In the genomic region with DNA sequence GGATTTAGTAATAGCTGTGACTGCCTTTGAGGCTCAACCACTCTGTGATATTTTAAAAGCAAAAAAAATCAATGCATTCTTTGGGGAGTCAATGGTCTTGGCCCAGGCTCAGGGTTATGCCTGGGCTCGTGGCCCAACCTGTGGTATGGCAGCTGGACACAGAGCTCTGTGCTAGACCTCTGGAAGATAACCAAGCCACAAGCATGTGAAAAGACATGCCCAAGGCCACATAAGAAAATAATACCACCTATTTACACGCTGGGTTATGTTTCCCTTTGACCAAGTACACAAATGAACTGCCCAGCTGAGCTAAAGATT, we compare ENCODE assay signal across 21 mouse cellular contexts.
DNase-seq lines count a peak whose midpoint lies in the region; ATAC-seq and TF ChIP-seq lines count a peak whose summit lies in the region.
"Had no signal": no experiment of that assay in that cellular context is flagged by ENCODE, and none has a peak within 500 bp of the region (broad histone marks: within the 10 kb centered on the region; RNA-seq: fewer than 3 reads in every experiment).

No protein-coding gene starts in this region.

- no peak for DNase-seq in kidney, adult 2 months
- peak; percentile 26 for DNase-seq in ovary, adult 18-20 months (ENCODE audit: low spot score)
- no peak for DNase-seq in ovary, postnatal 10 days (ENCODE audit: low spot score)
- DNase-seq in fibroblast of lung, adult 2 months (ENCODE audit: low read depth) = peak; percentile 98
- DNase-seq in retina, postnatal 1 day = no peak
- no peak for DNase-seq in left cerebral cortex, postnatal 14 days (ENCODE audit: low spot score in 2 of 2)
- DNase-seq: cerebellum, adult 11 months; cerebellum, postnatal 14 days; heart, postnatal 4 days; kidney, postnatal 4 days had no signal

- no peak for TF ChIP-seq CTCF in kidney, adult 2 months (conservative IDR thresholded peaks at IDR 0.05; ENCODE audit: insufficient read depth, insufficient read length, low read depth, low read length)

- H3K27ac ChIP-seq in kidney, embryonic 15.5 days = peak overlapping the region; percentile 34; the same call in 1 of the 2 replicates
- H3K27ac ChIP-seq in kidney, adult 2 months (ENCODE audit: insufficient read depth, low read depth, low read length) = no peak overlapping the region
- H3K27ac ChIP-seq: forebrain, embryonic 15.5 days; liver, embryonic 14.5 days; midbrain, embryonic 12.5 days; neural tube, embryonic 15.5 days; stomach, embryonic 15.5 days had no signal

- no peak for TF ChIP-seq POLR2A in kidney, adult 2 months (IDR thresholded peaks at IDR 0.05; ENCODE audit: low read depth, low read length)

- H3K4me3 ChIP-seq in kidney, embryonic 15.5 days (replicated peaks) = no peak overlapping the region
- no peak overlapping the region for H3K4me3 ChIP-seq in kidney, adult 2 months (ENCODE audit: insufficient read depth, low read depth, low read length)
- H3K4me3 ChIP-seq: erythroblast, embryonic 14.5 days; forebrain, embryonic 15.5 days; midbrain, embryonic 12.5 days; myocyte; neural tube, embryonic 15.5 days; stomach, embryonic 15.5 days had no signal

- no peak for ATAC-seq in kidney, embryonic 15.5 days (replicated peaks; ENCODE audit: low FRiP score)
- ATAC-seq: forebrain, embryonic 15.5 days; hindbrain, embryonic 16.5 days; intestine, postnatal 0 days had no signal

- WGBS in kidney, embryonic 15.5 days = 87% methylated on average over 2 of the region's 2 CpGs
- 83% methylated on average over 2 of the region's 2 CpGs for WGBS in kidney, adult 2 months

- H3K9ac ChIP-seq in kidney, embryonic 15.5 days = no peak overlapping the region
- H3K9ac ChIP-seq: forebrain, embryonic 15.5 days; liver, embryonic 14.5 days; midbrain, embryonic 12.5 days; neural tube, embryonic 15.5 days; stomach, embryonic 15.5 days had no signal

- no peaks in the 10 kb centered on the region for H3K36me3 ChIP-seq in kidney, embryonic 15.5 days
- no peaks in the 10 kb centered on the region for H3K36me3 ChIP-seq in kidney, adult 2 months (ENCODE audit: control insufficient read depth, insufficient read depth, low read length)
- H3K36me3 ChIP-seq: forebrain, embryonic 15.5 days; midbrain, embryonic 12.5 days; neural tube, embryonic 15.5 days; stomach, embryonic 15.5 days had no signal

- H3K9me3 ChIP-seq in kidney, embryonic 15.5 days (replicated peaks) = no peaks in the 10 kb centered on the region
- H3K9me3 ChIP-seq: forebrain, embryonic 15.5 days; midbrain, embryonic 12.5 days; neural tube, embryonic 15.5 days; stomach, embryonic 15.5 days had no signal

- no peaks in the 10 kb centered on the region for H3K27me3 ChIP-seq in kidney, embryonic 15.5 days
- no peaks in the 10 kb centered on the region for H3K27me3 ChIP-seq in kidney, adult 2 months (replicated peaks; ENCODE audit: control insufficient read depth, insufficient read depth, low read length)
- H3K27me3 ChIP-seq: forebrain, embryonic 15.5 days; midbrain, embryonic 12.5 days; neural tube, embryonic 15.5 days; stomach, embryonic 15.5 days had no signal

- intact Hi-C loops in left cerebral cortex, postnatal 14 days (cut with DNase I) = no loop called here

- H3K4me1 ChIP-seq in kidney, embryonic 15.5 days = peaks cover 11% of the 10 kb centered on the region; the same call in 1 of the 2 replicates
- H3K4me1 ChIP-seq in kidney, adult 2 months (ENCODE audit: control insufficient read depth, insufficient read depth, low read length) = peaks cover 4% of the 10 kb centered on the region; the same call in 1 of the 2 replicates
- H3K4me1 ChIP-seq: stomach, embryonic 15.5 days had no signal

- no peak overlapping the region for H3K4me2 ChIP-seq in kidney, embryonic 15.5 days
- H3K4me2 ChIP-seq: forebrain, embryonic 15.5 days; heart, embryonic 11.5 days; midbrain, embryonic 12.5 days; neural tube, embryonic 15.5 days; stomach, embryonic 15.5 days had no signal

Comparison
In these comparisons a context has a peak if more than half of its experiments do, and no peak if none do; other contexts are left out.
1. DNase-seq: peak in ovary, adult 18-20 months (single experiment) and fibroblast of lung, adult 2 months (single experiment); none in kidney, adult 2 months (single experiment), ovary, postnatal 10 days (single experiment), retina, postnatal 1 day (single experiment) and left cerebral cortex, postnatal 14 days (0 of 2).